Mouse (Mus musculus): ENCODE results near the gene Kras.

The Kras gene

DNA sequence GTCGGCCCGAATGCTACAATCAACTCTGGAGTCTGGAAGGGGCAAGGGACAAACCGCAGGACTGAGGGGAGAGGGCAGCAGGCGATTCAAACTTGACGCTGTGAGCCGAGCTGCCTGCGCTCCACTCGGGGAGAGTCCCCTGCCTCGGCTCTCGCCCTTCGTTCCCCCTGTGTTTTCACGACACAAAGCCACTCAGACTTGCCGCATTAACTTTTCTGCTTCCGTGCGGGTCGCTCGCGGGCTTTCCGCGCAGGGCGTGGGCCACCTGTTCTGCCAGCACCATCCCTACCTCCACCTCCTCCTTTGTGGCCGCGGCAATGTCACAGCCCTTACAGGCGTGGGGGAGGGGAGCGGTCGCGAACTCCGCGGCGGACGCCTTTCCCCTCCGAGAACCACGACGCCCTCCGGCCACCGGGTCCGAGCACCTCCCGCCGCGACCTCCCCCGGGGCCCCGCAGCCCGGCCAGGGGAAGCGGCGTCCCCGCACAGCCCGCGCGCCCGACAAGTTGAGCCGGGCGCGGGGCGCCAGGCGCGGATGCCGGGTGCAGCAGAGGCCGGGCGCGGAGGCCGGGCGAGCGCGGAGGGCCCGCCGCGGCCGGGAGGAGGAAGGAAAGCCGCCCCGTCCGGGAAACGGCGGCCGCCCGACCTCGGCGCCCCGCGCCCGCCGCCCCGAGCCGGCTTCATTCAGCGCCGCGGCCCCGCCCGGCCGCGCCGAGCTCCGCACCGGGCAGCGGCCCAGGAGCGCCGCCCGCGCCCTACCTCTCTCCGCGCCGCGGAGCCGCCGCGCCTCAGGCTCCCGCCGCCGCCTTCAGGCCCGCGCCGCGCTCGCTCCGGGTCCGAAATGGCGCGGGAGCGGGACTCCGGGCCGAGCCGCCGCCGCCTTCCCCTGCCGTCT, 501 bp downstream of the Kras start:
- DNase-seq (ENCODE audit: low spot score in 2 of 2), result peak; percentile 16 to 52

DNA sequence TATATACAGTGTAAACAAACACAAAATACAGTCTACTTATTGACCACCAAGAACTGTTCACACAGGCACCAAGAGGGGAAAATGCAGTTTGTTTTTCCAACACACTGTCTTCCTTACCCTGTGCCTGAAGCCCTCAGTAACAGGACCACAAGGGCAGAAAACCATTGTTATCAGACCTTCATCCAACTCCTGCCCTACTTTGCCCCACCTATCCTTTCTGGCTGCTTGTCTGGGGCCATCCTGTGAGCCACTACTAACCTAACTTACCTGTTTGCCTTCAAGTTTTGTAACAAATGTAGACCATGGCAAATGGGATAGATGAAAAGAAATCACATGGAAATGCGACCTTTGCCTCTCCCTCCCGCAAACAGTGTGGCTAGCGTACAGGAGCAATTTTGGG, 2.2 kb downstream of the Kras start:
- no peak for DNase-seq (ENCODE audit: low spot score in 2 of 2)

- no peak for DNase-seq (ENCODE audit: low spot score in 2 of 2)
Measured at GRCm38 (mm10) chr6:145246841-145247240, 3.2 kb downstream of the Kras start.

DNA sequence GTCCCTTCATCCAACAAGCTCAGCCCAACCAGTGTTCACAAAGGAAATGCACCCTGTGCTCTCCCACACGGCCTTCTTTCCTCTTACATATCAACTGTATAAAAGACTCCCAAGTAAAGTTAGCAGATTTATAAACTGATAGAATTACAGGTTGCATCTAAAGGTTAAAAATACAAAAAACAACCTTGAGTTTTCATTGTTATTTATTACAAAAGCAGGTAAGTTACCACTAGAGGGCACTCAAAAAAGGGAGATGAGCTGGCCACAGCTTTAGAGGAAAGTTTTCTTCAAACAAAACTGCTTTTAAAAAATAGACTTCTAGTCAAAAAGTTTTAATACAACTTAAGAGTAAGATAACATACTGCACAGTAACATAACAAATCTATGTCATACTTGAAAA, 7.5 kb downstream of the Kras start:
- no peak for DNase-seq (ENCODE audit: low spot score in 2 of 2)

DNA sequence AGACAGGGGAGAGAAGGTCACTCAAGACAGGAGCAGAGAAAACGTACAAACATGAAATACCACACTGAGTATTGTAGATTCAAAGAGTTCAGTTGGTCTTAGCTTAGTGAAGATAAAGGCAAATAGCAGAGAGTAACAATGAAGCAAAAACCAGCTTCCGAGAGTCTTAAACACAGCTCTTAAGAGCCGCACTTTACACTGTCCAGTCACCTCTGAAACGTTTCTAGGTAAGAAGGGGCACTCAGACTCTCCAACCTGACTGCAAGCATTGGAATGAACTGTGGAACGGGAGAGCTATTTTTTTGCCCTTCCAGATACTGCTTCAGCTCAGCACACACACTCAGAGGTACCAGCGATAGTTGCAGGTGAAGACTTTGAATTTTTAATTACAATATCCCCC, 9.8 kb downstream of the Kras start:
- no peak for DNase-seq (ENCODE audit: low spot score in 2 of 2)

DNA sequence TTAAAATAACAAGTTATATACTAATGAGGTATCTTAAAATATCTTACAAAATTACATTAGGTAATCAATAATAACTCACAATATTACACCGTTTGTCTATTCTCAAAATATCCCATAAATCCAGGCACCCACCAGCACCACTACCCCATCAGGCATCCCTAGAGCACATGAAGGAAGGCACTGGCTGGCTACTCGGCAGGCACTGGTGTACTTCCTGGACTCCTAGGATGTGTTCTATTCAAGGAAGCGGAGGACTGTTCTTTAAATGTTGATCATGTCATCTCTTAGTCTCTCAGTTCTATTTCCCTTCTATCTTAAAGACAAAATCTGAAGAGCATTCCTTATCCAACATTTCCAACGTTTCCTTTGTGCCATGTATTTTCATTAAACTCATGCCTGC, 12.9 kb downstream of the Kras start:
- DNase-seq (ENCODE audit: low spot score in 2 of 2), result no peak

DNA sequence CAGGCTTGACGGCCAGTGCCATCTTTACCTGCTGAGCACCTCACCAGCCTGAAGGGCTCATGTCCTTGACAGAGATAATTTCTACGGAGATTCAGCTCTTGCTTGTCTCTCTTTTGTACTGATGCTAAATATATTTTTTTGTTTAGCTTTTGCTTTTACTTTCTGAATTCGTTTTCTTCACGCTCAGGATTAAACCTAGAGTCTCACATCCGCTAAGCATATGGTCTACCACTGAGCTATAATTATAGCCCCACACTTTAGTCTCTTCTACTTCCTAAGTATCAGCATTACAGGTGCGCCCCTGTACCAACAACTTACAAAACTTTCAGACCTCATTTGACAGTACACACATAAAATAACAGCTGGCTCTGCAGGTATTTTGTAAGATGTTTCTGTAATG, 14.7 kb downstream of the Kras start:
- DNase-seq (ENCODE audit: low spot score in 2 of 2), result no peak

DNA sequence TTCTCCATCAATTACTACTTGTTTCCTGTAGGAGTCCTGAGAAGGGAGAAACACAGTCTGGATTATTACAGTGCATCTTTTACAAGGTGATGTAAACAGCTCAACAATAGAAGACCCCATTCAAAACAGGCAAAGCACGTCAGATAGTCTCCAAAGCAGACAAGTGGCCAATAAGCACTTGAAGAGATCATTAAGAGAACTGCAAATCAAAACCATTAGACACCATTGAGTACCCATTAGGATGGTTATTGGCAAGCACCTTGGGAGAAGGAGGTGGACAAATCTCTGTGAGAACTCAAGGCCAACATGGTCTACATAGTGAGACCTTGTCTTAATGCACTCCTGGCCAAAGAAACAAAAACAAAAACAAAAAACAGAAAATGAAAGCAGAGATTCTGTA, 15.6 kb downstream of the Kras start:
- no peak for DNase-seq (ENCODE audit: low spot score in 2 of 2)

DNA sequence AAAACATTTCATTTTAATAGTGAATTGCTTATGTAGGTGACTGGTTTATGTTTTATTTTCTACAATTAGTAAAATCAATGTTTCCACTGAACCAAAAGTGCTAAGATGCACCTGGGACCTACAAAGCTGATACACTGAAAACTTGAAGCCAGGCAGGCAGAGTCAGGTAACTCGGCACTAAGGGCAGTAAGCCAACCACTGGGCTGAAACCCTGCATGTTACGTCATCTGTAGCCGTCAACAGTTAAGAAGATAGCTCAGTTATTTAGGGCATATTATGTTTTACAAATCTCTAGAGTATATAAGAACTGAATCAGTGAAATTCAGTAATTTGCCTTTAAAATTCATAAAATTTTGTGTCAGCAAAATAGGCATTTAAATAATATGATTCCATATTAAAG, 23.7 kb downstream of the Kras start:
- no peak for DNase-seq (ENCODE audit: low spot score in 2 of 2)

DNA sequence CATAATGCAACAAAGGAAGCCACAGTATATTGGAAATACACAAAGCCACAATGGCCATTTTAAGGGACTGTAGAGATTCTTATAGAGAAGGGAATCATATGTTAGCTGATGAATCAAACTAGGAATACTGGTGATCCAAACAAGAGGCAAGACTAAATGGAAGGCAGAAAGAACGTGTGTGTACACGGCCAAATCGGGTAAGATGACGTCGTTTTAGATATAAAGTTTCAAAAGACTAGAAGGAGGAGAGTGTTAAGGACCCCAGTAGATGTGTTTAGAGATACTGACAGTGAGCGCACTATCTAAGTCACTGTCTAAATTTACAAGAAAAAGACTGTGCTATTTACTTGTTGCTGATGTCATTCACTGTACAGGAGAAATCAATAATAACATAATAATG, 25.8 kb downstream of the Kras start:
- DNase-seq (ENCODE audit: low spot score in 2 of 2), result no peak

GRCm38 (mm10) chr6:145215826-145216225, 34.2 kb downstream of the Kras start:
- DNase-seq (ENCODE audit: low spot score in 2 of 2), result no peak

DNA sequence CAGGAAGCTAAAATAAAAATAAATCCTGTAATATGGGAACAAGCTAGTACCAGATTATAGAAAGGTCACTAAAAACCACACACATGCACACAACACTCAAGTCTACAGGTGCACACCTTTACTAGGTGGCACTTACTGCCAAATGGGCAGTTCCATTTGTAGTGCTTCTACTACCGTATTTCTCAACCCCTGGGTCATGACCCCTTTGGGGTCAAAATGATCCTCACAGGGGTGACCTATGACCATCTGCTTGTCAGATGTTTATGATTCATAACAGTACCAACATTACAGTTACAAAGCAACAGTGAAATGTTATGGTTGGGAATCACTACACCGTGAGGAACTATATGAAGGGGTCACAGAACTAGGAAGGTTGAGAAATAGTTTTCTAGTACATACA, 36.1 kb downstream of the Kras start:
- DNase-seq (ENCODE audit: low spot score in 2 of 2), result no peak

DNA sequence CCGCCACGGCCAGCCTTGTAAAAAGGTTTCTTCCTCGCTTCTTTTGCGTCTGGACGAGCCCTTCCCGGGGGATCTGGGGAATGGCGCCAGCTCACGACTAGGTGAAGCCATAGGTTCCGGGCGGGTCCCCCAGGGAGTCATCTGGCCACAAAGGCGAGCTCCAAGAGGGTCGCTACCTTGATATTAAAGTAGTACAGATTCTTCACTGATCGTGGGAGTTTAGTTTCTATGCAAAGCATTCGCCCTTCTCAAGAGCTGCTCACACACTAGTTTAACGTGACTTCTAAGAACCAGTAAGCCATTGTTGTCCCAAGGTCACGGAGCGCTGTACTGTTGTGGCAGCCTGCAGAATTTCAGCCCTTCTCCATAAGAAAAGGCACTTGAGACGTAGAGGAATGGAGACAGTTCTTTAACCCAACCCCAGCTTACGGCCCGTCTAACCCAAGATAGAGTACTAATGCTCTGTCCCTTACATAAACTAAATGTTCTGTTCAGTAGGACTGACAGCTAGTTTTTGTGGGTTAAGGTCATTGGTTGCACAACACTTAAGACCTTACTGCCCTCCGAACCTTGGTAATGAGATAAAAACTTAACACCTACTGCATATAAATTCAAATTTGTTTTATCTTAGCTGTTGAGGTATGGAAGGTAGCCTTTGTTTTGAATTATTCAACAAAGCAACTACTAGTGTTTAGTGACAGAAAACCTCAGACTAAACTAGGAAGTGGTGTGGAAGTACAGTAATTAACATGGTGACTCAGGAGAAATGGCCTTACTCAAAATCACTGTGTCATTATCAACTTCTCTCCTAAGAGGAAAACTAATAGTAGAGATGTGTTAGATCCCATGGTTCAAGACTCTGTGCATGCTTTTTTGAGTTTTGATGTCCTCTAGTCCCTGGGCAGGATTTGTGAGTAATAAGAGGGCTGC, 38.4 kb downstream of the Kras start:
- no peak for DNase-seq (ENCODE audit: low spot score in 2 of 2)

DNA sequence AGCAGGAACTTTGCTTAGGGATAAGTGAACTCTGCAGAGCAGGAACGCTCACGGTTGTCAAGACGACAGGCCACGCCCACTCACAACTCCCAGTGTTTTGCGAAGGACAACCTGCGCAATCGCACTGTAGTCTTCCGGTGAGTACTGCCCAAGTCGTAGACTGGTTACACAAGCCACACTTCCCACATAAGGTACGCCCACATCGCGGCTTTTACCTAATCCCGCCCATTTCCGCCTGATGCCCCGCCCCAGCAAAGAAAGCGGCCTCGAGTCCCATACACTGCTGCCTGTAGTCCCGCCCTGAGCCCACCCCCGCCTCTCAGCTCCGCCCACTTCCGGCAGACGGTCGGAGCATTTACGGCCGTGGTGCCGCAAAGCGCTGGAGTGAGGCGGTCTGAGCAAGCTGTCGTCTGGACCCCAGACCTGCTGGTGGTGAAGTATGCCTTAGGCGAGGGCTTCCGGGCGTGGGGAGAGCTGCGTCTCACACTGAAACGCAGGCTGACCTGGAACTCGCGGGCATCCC, 39.2 kb downstream of the Kras start, which contains the start of the genes Casc1 and Etfrf1:
TSS of gene Casc1 (minus strand) at position 190 of the 523 bp plus-strand sequence.
TSS of gene Etfrf1 (plus strand) at position 319 of the 523 bp plus-strand sequence.
- DNase-seq (ENCODE audit: low spot score in 2 of 2), result peak; percentile 98 to 99

DNA sequence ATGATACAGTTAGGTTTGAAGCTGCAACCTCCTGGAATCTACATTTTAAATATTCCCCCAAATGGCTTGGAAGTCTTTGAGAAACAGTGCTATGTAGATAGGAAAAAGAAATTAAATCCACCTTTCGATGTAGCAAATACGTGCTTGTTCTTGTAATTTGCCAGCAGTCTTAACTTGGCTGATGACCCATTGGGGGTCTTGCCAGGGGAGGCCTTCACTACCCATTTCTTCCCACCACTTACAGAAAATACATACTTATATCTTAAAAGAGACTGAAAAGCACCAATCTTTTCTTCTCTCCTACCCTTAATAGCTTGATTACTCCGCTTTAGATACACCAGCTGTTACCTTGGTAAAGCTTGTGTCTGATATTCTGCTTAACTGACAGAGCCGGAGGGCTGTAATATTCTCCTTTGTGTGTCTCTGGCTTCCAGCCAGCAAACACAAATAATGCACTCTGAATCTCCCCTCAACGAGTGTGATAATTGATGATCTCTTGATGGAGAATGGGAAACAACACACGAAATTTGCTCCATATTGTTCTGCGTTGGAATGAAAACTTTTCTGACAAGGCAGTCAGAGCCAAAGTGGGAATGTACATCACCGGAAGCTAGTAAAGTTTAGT, 39.9 kb downstream of the Kras start:
- DNase-seq (ENCODE audit: low spot score in 2 of 2), result no peak

DNA sequence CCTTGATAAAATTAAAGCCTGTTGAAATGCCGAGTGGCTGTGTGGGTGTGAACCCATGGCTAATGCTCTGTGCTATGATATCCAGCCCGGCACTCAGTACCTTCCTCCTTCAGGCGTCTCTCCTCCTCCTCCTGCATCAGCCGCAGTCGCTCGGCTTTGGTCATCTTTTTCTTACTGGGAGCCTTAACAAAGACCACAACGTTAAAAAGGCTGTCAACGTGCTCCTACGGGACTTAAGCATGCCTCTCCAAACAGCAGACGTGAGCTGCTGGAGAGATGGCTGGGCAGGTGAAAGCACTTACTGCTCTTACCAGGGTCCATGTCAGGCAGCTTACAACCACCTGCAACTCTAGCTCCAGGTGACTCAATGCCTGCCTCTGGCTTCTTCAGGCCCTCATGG, 44.9 kb downstream of the Kras start:
- DNase-seq (ENCODE audit: low spot score in 2 of 2), result no peak

- DNase-seq (ENCODE audit: low spot score in 2 of 2), result no peak
Measured at GRCm38 (mm10) chr6:145204440-145204839, 45.6 kb downstream of the Kras start.

DNA sequence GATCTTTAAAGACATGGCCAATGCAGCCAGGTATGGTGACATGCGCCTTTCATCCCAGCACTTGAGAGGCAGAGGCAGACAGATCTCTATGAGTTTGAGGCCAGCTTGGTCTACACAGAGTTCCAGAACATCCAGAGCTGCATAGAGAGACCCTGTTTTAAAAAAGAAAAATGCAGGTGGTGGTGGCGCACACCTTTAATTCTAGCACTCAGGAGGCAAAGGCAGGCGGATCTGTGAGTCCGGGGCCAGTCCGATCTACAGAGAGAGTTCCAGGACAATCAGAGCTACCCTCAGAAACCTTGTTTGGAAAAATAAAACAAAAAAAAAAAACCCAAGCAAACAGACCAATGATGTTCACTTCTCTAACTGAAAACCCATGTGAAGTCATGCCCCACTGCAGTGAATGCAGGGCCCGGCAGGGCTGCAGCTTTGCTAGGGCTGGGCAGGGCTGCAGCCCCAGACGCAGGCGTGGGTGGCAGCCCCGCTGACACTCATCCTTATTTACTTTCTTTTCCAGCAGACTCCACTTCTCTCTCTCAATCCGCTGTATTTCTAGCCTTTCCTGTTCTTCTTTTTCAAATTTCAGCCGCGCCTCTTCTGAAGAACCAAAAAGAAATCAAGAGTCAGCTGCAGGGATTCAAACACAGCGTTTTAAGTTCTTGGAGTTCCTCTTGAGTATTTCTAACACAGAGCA, 47.5 kb downstream of the Kras start:
- no peak for DNase-seq (ENCODE audit: low spot score in 2 of 2)

GRCm38 (mm10) chr6:145197949-145198686, 51.9 kb downstream of the Kras start:
- DNase-seq (ENCODE audit: low spot score in 2 of 2), result peak; percentile 32 to 41

DNA sequence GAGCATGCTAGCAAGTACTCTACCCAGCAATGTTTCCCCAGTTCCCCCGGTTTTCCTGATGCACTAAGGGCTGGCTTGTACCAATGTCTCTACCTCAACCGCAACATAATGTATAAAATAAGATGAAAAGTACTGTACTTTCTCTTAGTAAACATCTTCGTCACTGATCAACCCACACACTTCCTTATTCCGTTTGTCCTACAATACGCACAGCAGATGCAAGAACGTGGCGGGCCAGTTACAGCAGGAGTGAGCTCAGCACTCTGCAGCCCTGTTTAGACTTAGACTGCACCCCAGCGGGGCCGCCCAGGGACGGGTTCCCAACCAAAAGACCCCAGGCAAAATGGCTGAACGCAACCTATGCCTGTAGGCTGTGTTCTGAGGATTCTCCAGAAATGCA, 56.6 kb downstream of the Kras start:
- DNase-seq (ENCODE audit: low spot score in 2 of 2), result peak in 1 of 2 experiments; percentile 27

- no peak for DNase-seq (ENCODE audit: low spot score in 2 of 2)
Measured at GRCm38 (mm10) chr6:145193038-145193437, 57.0 kb downstream of the Kras start.

Data from right cerebral cortex, adult 2 months (tissue).